Mouse (Mus musculus) adrenal gland, postnatal 36 days (tissue): ENCODE measurements at regions not wholly inside any gene's neighbourhood (a gene's known extent, or its start where the extent isn't known, plus 50 kb on each side); places are given as distances from the start of the nearest gene placed in this dataset.

Experiments used
- DNase-seq, 2 experiments: peaks; one replicate each; pipeline ENCODE4 v3.0.0; 2021; ENCODE audit warnings: mixed read lengths in 1 of 2

DNA sequence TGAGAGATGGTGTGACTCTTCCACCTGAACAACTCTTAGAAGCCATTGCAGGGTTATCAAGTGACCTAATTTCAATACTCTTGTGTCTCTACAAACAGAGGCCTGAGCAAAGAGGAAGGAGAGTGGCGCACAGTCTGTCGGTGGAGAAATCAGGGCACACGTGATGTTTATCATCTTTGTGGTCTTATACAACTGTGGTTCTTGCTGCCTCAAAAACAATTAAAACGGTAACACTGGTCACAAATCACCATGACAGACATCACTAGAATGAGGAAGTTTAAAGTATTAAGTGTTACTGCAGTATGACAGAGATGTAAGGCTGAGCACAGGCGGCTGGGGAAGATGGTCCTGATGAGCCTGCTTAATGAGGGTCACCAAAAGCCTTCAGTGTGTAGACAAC is 73.6 kb downstream of the Sdc1 start:
- DNase-seq = no peak

DNA sequence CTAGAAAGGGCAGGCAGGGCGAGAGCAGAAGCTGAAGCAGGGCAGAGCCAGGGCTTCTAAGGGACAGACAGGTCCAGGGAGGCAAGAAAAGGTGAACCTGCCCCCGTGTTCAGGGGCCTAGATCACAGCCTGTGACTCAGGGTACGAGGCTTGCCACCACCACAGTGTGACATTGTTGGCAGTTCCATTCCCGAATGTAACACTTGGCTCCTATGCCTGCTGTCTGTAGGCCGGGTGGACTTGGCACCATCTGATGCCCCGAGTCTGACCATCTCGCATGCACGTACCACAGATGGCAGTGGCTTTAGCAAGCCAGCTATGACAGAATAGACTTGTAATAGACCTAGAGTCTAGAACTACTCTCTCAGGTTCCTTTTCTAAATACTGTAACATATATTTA is 74.3 kb downstream of the Sdc1 start:
- no peak for DNase-seq

DNA sequence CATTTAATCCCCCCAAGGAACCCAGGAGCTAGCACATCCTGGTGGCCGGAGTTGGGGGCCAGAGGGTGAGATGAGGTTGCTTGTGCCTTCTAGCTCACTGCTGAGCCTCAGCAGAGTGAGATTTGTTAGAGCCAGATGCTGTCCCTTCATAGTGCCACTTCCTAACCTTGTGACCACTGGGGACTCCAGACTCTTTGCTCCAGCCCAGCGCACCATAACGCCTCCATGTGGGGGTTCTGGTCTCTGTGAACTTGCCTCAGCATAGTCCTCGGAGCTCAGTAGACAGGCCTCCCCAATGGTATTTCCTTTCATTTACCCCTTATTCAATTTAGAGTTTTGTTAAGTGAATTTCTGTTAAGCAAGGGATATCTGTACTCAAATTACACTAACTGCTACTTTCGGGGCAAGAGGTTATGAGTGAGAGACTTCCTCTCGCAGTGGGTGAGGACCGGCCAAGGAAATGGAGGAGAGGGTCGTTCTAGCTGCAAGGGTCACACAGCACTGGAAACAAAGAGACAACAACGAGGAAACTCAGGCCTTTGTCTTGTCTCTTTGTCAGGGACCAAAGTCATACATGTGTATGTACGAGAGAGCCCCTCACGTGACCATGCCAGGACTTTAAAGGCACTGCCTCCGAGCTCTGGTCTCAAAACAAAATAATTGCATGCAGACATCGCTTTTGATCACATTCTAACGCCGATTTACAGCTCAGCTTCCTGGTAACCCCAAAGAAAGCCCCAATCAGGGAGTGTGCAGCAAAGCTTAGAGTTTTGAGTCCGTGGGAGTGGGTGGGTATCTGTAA is 74.8 kb upstream of the Laptm4a start:
- DNase-seq = no peak

DNA sequence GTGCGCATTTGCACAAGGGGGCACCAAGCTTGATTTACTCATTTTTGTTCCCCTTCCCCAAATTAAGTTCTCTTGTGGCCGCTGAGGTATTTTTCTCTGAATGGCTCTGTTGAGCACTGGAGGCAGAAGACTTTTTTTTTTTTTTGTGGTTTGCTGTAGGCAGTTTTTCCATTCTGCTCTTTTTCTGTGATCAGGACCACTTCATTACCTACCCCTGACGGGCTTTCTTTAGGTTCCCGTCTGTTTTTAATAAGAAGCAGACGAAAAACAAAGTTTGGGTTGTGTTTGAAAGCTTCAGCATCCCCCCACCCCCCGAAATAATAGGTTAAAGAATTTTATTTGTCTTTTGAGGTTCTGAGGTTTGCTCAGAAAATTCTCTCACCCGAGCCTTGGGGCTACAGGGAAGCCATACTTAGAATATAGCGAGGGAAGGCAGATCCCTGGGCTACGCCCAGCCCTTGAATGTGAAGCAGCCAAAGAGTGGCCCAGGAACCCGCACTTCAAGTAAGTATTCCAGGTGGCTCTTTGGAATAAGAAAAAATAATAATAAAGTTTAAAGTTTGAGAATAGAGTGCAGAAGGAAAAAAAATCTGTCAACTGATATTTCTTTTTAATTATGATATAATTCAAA is 74.1 kb upstream of the Laptm4a start:
- no peak for DNase-seq

DNA sequence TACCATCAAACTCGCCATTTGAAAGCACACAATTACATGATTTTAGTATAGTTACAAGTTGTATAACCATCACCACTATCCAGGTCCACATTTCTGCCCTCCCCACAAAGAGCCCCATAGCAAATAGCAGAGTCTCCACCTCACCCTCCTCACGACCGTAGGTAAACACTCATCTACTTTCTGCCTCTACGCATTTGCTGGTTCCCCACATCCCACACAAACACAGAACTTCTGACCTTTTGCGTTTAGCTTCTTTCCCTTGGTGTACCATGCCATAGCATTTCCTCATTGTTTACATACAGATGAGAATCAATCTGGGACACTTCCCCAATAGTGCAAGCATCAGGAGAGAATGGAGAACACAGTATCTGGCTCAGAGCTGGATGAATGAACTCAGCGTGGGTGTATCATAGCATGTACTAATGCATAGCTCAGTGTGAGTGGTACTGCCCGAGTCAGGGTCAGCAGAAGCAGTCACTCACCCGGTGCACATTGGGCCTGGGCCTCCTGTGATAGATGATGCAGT is 73.5 kb upstream of the Laptm4a start:
- DNase-seq = no peak

DNA sequence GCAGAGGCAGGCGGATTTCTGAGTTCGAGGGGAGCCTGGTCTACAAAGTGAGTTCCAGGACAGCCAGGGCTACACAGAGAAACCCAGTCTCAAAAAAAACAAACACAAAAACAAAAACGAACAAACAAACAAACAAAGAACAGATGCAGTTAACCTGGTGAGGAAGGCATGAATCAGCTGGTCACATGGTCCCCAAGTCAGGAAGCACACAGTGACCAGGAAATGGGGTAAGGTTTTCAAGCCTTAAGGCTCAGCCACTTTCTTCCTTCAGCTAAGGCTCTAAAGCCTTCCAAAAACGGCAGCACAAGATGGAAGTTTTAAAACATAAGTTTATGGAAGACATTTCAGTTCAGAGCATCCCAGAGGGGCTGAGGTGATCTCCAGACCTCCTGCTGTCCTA is 67.6 kb upstream of the Laptm4a start:
- no peak for DNase-seq

DNA sequence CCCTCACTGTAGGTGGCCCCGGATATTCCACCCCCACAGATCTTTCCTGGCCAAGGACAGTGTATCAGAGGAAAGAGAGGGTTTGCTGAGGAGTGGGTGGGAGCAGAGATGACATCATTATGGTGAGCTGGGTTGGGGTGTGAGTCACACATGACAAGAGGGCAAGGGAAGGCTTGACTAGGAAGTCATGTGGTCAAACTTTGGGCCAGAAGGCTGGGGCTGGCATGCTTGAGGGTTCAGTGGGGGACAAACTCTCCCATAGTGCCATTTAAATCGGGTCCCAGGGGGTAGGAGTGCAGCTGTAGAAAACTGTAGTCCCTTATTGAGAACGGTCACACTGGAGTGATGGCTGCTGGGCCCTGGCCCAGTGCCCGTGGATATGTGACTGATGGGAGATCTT is 67.1 kb upstream of the Laptm4a start:
- DNase-seq = no peak

DNA sequence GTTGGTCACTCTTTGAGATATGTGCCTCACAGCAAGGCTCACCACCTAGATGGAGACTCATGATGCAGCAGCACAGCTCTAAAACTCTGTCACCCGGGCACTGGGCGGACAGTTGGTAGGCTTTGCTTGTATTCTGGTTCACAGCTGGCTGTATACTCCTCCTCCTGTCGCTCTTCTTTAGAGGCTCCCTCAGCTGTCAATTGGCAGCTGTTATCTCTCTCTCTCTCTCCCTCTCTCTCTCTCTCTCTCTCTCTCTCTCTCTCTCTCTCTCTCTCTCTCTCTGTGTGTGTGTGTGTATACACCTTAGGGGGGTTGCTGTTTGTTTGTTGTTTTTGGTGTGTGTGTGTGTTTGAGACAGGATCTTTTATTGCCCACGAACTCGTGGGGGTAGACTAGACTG is 66.3 kb upstream of the Laptm4a start:
- no peak for DNase-seq

DNA sequence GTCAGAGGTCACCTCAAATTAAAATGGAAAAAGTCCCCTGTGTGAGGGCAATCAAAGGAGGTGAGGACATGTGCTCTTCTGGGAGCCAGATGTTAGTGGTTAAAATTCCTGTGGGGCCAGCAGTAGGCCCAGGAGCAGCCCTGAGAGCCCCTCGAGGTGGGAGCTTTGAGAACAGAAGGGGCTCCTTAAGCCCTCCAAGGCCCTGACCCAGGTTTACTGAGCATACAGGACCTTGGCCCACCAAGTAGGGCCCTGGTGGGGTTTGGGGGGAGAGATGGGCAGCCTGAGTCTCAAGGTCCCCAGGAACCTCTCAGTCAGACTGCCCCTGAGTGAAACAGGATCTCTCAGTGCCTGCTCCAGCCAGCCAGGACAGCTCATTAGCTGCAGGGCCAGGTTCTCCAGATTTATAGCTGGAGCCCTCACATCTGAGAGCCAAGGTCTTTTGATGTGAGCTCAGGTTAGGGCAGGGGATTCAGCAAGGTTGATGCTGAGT is 65.4 kb upstream of the Laptm4a start:
- DNase-seq = no peak

DNA sequence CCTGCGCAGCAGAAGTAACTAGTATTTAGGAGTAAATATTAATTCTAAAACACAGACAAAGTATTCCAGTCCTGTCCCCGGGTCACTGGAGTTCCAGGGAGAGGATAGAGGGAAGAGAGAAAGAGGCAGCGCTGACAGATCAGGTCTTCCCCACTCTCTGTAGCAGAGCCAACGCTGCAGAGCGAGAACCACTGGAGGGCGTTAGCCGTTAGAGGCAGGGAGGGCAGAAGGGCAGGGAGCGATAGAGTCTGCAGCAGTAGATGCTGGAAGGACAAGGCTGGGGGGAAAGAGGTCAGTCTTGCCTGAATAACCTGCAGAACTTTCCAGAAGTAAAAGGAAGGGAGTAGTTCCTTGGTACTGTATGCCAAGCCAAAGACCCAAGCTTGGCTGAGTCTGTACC is 64.2 kb upstream of the Laptm4a start:
- no peak for DNase-seq

DNA sequence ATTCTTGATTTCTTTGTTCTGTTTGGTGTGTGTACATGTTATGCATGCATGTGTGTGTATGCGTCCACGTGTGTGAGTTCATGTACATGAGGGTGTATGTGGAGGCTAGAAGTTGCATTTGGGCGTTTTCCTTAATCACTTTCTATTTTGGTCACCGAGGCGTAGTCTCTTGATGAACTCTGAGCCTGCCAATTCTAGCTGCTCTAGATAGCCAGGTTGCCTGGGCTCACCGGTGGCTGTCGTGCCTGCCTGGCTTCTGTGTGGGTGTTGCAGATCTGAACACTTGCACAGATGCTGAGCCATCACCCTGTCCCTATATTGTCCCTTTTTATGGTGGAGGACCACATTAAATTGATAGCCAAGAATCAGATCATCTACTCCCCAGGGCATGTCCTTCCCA is 62.7 kb upstream of the Laptm4a start:
- no peak for DNase-seq

DNA sequence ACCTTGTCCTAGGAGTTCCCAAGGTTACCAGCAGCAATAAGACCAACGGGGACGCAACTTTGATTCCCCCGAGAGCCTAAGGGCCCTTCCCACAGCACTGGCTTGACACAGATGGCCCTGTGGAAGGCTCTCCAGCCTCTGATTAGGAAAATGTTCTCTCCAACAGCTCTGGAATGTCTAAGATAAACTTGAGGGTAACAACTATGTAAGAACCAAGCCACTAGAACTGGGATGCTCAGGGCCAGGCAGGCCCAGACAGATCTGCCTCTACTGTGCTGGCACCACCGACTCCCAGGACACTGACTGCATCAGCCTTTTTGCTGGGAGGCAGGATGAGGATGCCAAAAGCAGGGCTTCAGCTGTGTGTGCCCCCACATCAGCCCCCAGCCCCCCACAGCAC is 61.9 kb upstream of the Laptm4a start:
- DNase-seq = no peak

DNA sequence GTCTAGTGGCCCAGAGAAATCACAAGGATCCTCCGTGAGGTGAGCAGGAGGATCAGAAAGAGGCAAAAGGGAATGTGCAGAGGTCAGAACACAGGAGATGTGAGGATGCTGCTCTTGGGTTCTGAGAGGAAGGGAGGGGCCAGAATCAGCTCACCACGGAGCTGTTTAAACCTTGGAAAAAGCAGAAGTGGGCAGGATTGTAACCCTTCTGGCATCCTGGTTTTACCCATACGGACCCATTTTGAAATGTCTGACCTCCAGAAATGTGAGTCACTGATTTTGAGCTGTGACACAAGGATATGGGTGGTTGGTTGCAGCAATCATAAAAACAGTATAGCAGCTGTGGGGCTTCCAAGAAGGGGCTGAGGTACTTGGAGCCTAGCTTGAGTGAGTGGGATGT is 56.6 kb upstream of the Laptm4a start:
- peak; percentile 25 to 38 for DNase-seq

DNA sequence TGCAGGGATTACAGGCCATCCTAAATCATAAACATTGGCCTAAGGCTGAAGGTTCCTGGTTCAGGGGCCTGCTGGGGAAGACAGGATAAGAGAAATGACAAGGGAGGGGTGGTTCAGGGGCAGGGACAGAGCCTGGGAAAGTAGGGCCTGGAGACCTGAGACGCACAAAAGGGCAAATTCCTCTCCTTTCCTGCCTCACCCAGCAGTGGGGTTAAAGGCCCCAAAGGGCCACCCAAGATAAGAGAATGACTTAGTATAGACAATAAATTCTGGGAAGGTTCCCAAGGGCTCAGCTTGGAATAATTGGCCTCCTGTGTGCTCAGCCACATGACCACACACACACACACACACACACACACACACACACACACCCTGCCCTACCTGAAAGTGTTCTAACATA is 56.2 kb upstream of the Laptm4a start:
- DNase-seq = no peak

DNA sequence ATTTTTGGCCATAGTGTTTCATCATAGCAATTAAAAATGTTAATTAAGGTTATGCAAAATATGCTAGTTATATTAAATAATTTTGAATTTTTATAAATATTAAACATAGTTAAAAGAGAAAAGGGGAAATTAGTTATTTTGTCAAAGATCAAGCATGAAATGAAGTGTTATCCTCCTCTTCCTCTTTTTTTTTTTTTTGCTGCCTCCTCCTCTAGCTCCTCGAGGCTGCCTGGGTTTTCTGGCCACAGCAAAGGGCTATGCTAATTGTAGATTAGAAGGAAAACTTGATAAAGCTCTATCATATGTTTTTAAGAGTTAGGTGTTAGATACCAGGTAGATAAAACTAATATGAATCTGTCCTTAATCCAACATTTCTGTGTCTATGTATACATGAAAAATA is 54.4 kb upstream of the Laptm4a start:
- no peak for DNase-seq

DNA sequence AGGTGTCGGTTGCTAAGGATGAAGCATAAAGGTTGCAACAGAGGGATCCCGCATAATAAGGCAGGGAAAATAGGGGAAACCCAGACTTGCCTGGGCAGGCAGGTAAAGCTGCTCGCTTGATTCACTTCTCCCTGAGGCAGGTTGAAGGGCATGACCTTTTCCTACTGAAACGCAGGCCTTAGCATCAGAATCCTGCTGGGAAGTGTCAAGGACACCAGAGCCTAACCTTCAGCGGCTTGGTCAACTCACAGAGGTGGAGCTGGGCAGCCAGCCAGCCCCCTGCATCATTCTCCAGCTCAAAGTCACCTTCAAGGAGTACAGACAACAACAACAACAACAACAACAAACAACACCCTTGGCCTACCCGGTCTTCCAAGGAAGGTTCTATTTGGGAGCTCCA is 52.8 kb upstream of the Laptm4a start:
- DNase-seq = peak; percentile 45 to 70

DNA sequence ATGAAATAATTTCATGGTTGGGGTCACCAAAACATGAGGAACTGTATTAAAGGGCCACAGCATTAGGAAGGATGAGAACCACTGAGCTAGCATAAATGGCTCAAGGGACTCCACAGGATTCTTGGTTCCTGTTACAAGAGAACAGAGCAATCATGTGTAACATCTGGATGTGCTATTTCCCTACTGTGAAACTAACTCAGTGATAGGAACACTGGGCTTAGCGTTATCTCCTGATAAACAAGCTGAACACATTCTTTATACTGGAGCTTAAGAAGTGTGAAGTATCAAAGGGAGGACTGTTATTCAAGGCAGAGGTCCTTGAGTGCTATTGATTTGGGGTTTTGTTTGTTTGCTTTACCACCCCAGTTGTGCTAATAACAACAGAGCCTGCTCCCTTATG is 52.3 kb upstream of the Laptm4a start:
- no peak for DNase-seq
